Mouse (Mus musculus) ovary, postnatal 14 days (tissue): ENCODE measurements around the gene Ranbp17.
A peak's percentile ranks its signal among the peaks of the same experiment; 100 is the strongest.

Experiments used
- DNase-seq: peaks from one replicate; pipeline ENCODE4 v3.0.0; 2022; ENCODE audit warnings: low spot score

Gene Ranbp17

DNA sequence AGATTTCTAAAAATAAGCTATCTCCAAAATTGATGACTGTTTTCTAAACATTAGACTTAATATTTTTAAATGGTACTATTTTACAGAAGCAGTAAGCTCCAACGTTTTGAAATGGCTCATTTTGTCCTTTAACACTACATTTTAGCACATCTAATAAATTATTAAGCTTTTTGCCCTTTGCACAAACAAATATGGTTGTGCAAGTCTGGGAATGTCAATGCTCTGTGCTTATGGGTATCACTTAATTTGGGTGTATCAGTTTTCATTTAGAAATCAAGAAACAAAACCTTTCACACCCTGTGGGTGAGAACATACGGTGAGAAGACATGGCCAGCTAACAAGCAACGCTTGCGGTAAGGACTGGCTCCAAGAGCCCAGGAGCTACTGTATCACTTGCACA, 108.9 kb downstream of the Ranbp17 start:
- no peak for DNase-seq

DNA sequence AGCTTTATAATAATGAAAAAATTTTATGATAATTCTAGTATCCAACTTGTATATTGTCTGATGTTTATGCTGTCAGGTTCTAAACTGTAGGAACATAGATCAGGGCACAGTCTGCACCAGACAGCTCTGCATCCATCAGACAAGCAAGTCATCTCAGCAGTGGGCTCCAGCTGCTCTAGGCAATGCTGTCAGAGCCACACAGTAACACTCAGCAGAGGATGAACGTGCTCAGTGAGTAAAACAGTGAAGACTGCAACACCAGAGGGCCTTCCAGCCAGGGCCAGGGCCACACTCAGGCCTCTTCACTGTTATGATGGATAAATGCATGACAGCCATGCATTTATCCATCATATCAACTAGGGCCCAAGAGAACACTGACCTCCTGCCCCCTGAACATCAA, 114.2 kb downstream of the Ranbp17 start:
- no peak for DNase-seq

DNA sequence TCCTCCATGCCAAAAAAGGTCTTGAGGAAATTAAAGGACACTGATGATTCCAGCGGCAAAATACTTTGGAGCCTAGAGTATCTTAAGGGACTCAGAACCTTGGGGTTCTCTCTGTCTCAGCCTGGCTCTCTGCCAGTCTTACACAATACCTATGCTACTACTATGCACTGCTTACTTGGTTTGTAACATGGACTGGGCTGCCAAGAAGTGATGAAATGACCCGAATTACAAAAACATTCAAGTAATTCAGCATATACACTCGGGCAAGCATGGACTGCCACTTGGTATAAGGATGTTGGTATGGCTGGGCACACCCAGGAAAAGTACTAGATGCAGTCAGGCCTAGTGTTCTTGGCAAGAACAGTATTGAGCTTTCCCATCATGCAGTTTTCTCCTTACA, 114.8 kb downstream of the Ranbp17 start:
- DNase-seq: no peak

DNA sequence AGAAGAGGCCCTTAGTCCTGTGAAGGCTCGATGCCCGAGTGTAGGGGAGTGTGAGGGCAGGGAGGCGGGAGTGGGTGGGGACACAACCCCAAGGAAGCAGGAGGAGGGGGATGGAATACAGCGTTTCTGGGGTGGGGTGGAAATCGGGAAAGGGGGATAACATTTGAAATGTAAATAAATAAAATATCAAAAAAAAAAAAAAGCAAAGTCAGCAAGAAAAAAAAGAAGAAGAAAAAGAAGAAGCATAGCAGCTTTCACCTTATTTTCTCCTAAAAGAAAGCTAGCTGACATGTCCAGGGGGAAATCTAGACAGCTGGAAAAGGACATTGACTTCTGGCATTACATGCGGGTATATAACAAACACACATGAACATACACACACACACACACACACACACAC, 117.3 kb downstream of the Ranbp17 start:
- no peak for DNase-seq

DNA sequence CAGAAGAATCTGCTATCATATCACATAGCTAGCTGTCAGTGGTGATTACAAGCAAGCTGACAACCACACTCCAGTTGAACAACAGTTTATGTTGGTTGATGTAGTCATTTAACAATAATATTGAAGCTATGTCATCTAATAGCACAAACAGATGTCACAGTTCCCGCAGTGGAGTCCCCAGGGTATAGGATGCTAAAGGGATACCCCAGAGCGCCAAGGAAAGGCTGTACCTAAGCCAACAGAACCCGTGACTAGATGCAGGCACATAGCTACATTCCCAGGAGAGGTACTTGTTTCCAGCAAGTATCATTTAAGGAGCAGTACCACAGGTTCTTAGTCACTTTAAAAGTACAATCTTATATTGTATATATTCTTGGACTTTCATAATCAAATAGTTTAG, 119.5 kb downstream of the Ranbp17 start:
- no peak for DNase-seq

GRCm38 (mm10) chr11:33388685-33389084, 124.9 kb downstream of the Ranbp17 start:
- no peak for DNase-seq

GRCm38 (mm10) chr11:33361867-33362266, 151.7 kb downstream of the Ranbp17 start:
- DNase-seq: no peak

GRCm38 (mm10) chr11:33349269-33349668, 164.3 kb downstream of the Ranbp17 start:
- no peak for DNase-seq

GRCm38 (mm10) chr11:33342061-33342460, 171.5 kb downstream of the Ranbp17 start:
- DNase-seq: no peak

GRCm38 (mm10) chr11:33336552-33337121, 176.9 kb downstream of the Ranbp17 start:
- DNase-seq: peak; percentile 4

DNA sequence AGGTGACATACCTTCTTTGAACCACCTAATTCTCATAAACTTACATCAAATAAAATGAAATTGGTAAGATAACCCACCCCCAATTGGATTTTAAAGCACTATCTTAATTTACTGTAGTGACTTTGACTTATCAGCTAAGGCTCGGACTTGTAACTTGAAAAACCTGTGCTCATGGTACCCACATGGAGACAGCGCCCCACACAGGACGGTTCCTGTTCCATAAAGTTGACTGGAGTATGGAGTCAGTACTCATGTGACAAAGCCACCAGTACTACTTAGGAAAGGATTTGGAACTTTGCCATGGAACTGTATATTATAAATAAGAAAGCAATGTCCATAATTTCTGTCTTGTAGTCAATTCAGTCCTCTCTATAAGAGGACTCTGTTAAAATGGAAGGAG, 177.9 kb downstream of the Ranbp17 start:
- DNase-seq: no peak

DNA sequence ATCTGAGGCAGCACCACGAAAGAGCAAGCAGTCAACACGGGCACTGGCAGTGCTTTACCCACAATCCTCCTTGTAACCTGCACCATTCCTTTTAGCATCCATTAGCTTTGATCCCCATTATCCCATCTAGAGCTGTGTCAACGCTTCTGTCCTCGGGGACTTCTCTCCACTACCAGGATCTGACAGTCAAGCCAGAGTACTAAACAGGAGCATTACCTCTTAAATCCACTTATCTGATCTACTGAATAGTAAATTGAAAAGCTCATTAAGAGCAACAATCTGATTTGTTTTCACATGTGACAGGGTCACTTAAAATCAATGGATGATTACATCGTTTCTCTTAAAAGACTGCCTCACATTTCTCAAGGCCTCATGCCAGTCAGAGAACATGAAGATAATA, 181.4 kb downstream of the Ranbp17 start:
- DNase-seq: no peak

DNA sequence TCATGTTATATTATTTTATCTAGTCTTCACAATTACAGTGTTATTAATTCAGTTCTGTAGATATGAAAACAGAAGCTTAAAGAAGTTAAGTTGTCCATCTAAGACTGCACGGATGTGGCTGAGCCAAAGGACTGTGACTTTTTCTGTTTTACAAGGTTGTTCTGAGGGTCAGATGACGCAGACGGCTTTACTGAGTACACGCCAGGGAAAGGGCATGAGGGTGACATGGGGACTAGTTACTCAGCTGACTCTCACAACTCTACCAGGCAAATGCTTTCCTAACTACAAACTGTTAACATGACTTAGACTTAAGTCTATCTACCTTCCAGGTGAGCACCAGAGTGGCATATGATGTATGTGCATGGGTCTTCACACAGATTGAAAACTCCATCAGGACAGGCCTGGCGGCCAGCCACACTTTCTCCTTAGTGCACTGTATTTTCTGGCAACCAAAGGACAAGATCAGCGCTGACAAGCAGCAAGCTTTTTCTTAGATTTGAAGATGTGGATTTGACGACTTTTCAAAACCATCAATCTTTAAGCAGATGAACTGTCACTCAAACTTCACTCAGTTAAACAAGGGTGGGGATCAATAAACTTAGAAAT, 194.4 kb downstream of the Ranbp17 start:
- no peak for DNase-seq

GRCm38 (mm10) chr11:33309566-33309965, 204.0 kb downstream of the Ranbp17 start:
- DNase-seq: no peak

GRCm38 (mm10) chr11:33300859-33301258, 212.7 kb downstream of the Ranbp17 start:
- no peak for DNase-seq

DNA sequence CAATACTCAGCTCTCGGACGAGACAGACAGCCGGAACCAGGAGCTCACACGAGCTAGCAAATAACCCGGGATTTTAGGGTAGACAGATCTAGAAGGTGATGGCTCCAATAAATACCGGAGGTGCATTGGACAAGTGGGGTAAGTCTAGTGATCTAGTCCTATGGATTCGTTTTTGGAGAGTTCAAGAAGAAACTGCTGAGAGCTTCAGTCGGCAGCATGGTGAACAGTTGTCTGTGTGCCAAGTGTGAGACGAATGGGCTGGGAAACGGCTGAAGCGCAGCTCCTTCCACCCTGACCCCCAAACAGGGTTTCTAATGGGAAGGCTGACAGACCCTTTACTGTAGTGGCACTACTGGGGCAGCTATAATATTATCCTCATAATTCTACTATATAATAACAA, 214.2 kb downstream of the Ranbp17 start:
- DNase-seq: no peak

GRCm38 (mm10) chr11:33297121-33297520, 216.4 kb downstream of the Ranbp17 start:
- DNase-seq: no peak

DNA sequence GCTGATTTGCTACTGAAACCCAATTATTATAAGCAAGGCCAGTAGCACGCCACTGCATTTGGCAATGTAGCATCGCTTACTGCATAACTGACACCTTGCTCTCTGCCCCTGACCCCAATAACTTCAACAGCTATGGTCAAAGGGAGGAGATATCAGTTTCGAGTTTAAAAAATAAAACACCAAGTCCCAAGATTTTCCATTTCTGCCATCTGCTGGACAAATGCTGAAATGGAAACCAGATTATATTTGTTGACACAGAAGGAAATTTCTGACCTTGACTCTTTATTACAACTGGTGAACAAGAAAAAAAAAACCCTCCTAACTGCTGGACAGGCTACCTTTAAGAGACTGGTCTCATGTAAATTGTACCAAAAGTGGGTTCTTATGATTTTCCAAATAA, 218.1 kb downstream of the Ranbp17 start:
- peak; percentile 14 for DNase-seq

DNA sequence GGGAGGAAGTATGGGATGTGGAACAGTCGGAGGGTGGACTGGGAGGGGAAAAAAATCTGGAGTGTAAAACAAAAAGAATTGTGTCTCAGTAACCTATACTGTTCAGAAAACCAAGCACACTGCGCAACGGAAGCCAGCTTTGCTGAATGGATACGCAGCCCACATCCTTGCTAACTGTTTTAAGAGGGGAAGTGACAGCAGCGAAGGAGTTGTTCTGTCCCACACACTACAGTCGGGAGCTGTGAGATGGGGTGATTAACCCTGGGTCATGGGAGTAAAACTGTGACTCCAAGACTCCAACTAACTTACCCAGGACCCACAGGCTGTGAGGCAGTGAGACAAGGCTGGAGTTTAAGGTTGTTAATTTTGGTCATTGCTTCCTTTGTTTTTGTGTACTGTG, 219.5 kb downstream of the Ranbp17 start:
- DNase-seq: no peak

DNA sequence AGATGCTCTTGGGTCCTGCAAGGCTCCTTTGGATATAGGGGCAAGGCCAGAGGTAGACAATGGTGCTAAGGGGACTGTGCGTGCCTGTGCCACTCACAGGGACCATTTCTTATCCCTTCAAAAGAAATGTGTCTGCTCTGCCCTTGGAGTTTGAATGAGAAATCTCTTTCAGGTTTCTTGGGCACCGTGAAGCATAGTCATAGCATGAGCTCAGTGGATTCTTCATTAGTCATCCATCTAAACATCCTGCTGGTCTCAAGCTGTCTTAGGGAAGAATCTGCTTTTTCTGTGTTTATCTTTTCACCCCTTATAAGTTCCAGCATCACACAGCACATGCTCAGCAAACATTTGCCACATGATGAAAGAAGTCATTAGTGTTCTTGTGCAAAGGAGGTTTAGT, 235.0 kb downstream of the Ranbp17 start:
- no peak for DNase-seq

- no peak for DNase-seq
Measured at GRCm38 (mm10) chr11:33276637-33277036, 236.9 kb downstream of the Ranbp17 start, which contains the start of gene Gm12117. Gene Gm12117 (minus strand): TSS chr11:33276737.

DNA sequence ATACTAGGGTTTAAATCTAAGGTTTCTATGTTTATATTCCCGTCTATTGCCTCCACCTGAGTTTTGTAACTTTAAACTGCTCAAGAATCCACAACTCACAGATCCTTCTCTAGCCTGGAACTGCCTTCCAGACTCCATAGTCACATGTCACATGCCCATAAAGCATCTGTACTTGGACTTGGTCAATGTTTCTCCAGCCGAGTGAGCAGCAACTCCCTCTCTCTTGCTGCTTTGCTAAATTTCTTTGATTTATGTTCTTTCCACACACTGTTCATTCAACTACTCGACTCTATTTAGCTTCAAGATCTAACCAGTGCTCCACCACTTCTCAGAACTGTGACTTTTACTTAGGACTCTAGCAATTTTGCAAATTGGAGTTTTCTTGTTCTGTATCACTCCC, 238.7 kb downstream of the Ranbp17 start:
- no peak for DNase-seq

- DNase-seq: no peak
Measured at GRCm38 (mm10) chr11:33274294-33274693, 239.3 kb downstream of the Ranbp17 start.

- DNase-seq: no peak
Measured at GRCm38 (mm10) chr11:33240295-33240694, 273.3 kb downstream of the Ranbp17 start.
